Mouse (Mus musculus) midbrain, embryonic 10.5 days (tissue): ENCODE data around the gene Ccnb1. TPM values are rescaled to one million over a fixed set of nuclear protein-coding genes. Genes with fewer than 3 reads are reported as not detected.

Experiments
- polyA plus RNA-seq: library from polyadenylated mRNA; unstranded; fragments of >200 nt; fragmentation: Nextera tagmentation; extraction: Ambion mirVana; gene quantifications from 2 replicates; pipeline ENCODE4 v1.2.1, GENCODE M21; 2016

The Ccnb1 gene
- polyA plus RNA-seq, 1 experiment from 2014 or later, result 479 TPM

Other genes with a start within 250 kb of the Ccnb1 start
- gene Ocln, start 233.9 kb downstream of the Ccnb1 start, polyA plus RNA-seq, result 1.2 and 1.5 TPM in 2 replicates
- 2.1 and 2.3 TPM in 2 replicates for gene Marveld2, start 169.6 kb downstream of the Ccnb1 start, polyA plus RNA-seq
- gene Ak6, start 135.6 kb downstream of the Ccnb1 start, polyA plus RNA-seq, result 342 and 358 TPM in 2 replicates
- 20.0 and 21.7 TPM in 2 replicates for gene Rad17, start 135.5 kb downstream of the Ccnb1 start, polyA plus RNA-seq
- gene Taf9, start 135.0 kb downstream of the Ccnb1 start, polyA plus RNA-seq, result 20.6 and 22.1 TPM in 2 replicates
- gene Ccdc125, start 116.9 kb downstream of the Ccnb1 start, polyA plus RNA-seq, result 2.7 TPM in 2 replicates
- 81.7 and 97.3 TPM in 2 replicates for gene Cdk7, start 55.6 kb downstream of the Ccnb1 start, polyA plus RNA-seq
- gene Mrps36, start 41.9 kb downstream of the Ccnb1 start, polyA plus RNA-seq, result 140 and 160 TPM in 2 replicates
- 58.9 and 67.0 TPM in 2 replicates for gene Cenph, start 10.7 kb downstream of the Ccnb1 start, polyA plus RNA-seq
- gene Slc30a5, start 46.9 kb upstream of the Ccnb1 start, polyA plus RNA-seq, result 34.9 and 35.6 TPM in 2 replicates